Mouse (Mus musculus) hindbrain, postnatal 0 days (tissue): Measurements from ENCODE around the gene Olfml1. TPM values are rescaled to one million over a fixed set of nuclear protein-coding genes. Genes with fewer than 3 reads are reported as not detected.

ENCODE experiments used
- ATAC-seq: fragments of 200-750 bp; cut with Nextera tagmentation; 2 replicates; pipeline ENCODE4 v1.8.0; 2017; ENCODE audit warnings: mild to moderate bottlenecking, moderate TSS enrichment, moderate library complexity
- DNase-seq: peaks from one replicate; pipeline ENCODE4 v3.0.0-alpha.2; 2015; ENCODE audit warnings: low spot score
- H3K27ac ChIP-seq: fragments of 300-500 bp; sonication (generic); 2 replicates; pipeline ENCODE4 v1.5.1; 2014; ENCODE audit warnings: mild to moderate bottlenecking
- H3K27me3 ChIP-seq: fragments of 300-500 bp; sonication (generic); 2 replicates; pipeline ENCODE4 v1.6.1; 2014; ENCODE audit warnings: low read length, mixed read lengths; ENCODE audit not compliant: insufficient read depth
- H3K36me3 ChIP-seq: fragments of 300-500 bp; sonication (generic); 2 replicates; pipeline ENCODE4 v1.6.1; 2014; ENCODE audit warnings: low read length, mixed read lengths; ENCODE audit not compliant: insufficient read depth
- H3K4me1 ChIP-seq: fragments of 300-500 bp; sonication (generic); 2 replicates; pipeline ENCODE4 v1.6.1; 2014; ENCODE audit warnings: antibody characterized with exemption, low read length, mixed read lengths; ENCODE audit not compliant: insufficient read depth
- H3K4me2 ChIP-seq: fragments of 300-500 bp; sonication (generic); 2 replicates; pipeline ENCODE4 v1.6.1; 2014; ENCODE audit warnings: low read depth, mild to moderate bottlenecking, low read length, moderate library complexity, mixed read lengths
- H3K4me3 ChIP-seq: fragments of 300-500 bp; sonication (generic); 2 replicates; pipeline ENCODE4 v1.5.1; 2014; ENCODE audit warnings: low read length
- H3K9ac ChIP-seq: fragments of 300-500 bp; sonication (generic); replicated peaks from 2 replicates; pipeline ENCODE4 v1.6.1; 2014; ENCODE audit warnings: mild to moderate bottlenecking, low read length, moderate library complexity, mixed read lengths
- H3K9me3 ChIP-seq: fragments of 300-500 bp; sonication (generic); 2 replicates; pipeline ENCODE4 v1.6.1; 2016; ENCODE audit warnings: low read length, mixed read lengths
- CTCF ChIP-seq: IDR thresholded peaks from 2 replicates; pipeline ENCODE4 v1.5.1; 2016; ENCODE audit warnings: antibody characterized with exemption, control low read depth, low read depth
- WGBS: fragments of 180-500 bp; shearing (Covaris S2); extraction: QIAGEN DNeasy Blood & Tissue Kit; methylation state at CpG from one replicate; pipeline ENCODE4 v1.1.7; 2014; 5-methylcytosine and 5-hydroxymethylcytosine counted together
- polyA plus RNA-seq: library from polyadenylated mRNA; unstranded; fragments of >200 nt; fragmentation: Nextera tagmentation; extraction: Ambion mirVana; gene quantifications from 2 replicates; pipeline ENCODE4 v1.2.1, GENCODE M21; 2015
- total RNA-seq: library from RNA; depleted of rRNA; stranded (reverse); fragments of >200 nt; gene quantifications from 2 replicates; pipeline ENCODE4 v1.2.3, GENCODE M21; 2014

The Olfml1 gene
- total and polyA plus RNA-seq, 2 experiments from 2014 or later, result 5.5 to 6.0 TPM

GRCm38 (mm10) chr7:107594325-107594856, 27.1 kb downstream of the Olfml1 start:
- Histone ChIP-seq H3K4me3 (peak overlapping the region; percentile 59), H3K9ac (peak overlapping the region; percentile 49), H3K27ac (no peak overlapping the region), H3K36me3 (no peaks in the 10 kb centered on the region), H3K9me3 (no peaks in the 10 kb centered on the region), H3K4me1 (peaks cover 8% of the 10 kb centered on the region; the same call in 1 of the 2 replicates), H3K27me3 (no peaks in the 10 kb centered on the region), H3K4me2 (peak overlapping the region; percentile 96)
- peak; percentile 74 for TF ChIP-seq CTCF
- WGBS, result 2% methylated on average over 16 of the region's 16 CpGs
- ATAC-seq, result peak; percentile 65
- DNase-seq, result peak; percentile 67

GRCm38 (mm10) chr7:107594857-107595402, 27.7 kb downstream of the Olfml1 start, which contains the start of gene Ppfibp2:
TSS of gene Ppfibp2 (plus strand) at chr7:107595207.
- ATAC-seq, result peak; percentile 92
- Histone ChIP-seq H3K27me3 (no peaks in the 10 kb centered on the region), H3K4me3 (peak within 1 kb of the TSS; percentile 59), H3K9me3 (no peaks in the 10 kb centered on the region), H3K27ac (no peak within 1 kb of the TSS), H3K9ac (peak within 1 kb of the TSS; percentile 49), H3K4me1 (peaks cover 8% of the 10 kb centered on the region; the same call in 1 of the 2 replicates), H3K36me3 (no peaks in the 10 kb centered on the region), H3K4me2 (peak within 1 kb of the TSS; percentile 96)
- WGBS, result 1% methylated on average over 18 of the region's 24 CpGs
- peak; percentile 76 for DNase-seq
- TF ChIP-seq CTCF, result no peak

DNA sequence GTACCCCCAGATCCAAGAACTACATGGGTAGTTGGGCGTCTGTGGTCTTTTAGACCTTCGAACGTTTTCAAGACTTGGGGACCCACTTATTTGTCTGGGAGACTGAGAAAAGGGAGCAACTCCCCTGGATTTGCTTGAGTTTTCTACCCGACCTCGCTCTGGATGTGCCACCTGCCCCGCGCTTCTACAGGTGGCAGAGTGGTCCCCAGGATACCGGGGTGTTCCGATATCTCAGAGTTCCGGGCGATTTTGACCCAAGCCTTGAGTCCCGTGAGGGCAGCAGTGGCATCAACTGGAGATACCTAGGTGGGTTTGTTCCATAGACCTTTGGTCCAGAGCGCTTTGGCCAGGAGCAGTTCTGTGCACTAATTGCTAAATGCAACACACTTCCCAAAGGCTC, 28.2 kb downstream of the Olfml1 start:
- no peak for TF ChIP-seq CTCF
- Histone ChIP-seq H3K9ac (peak overlapping the region; percentile 49), H3K4me3 (peak overlapping the region; percentile 59), H3K27me3 (no peaks in the 10 kb centered on the region), H3K36me3 (no peaks in the 10 kb centered on the region), H3K4me1 (peaks cover 8% of the 10 kb centered on the region; the same call in 1 of the 2 replicates), H3K27ac (no peak overlapping the region), H3K9me3 (no peaks in the 10 kb centered on the region), H3K4me2 (peak overlapping the region; percentile 96)
- WGBS, result 12% methylated on average over 13 of the region's 13 CpGs
- DNase-seq, result no peak
- no peak for ATAC-seq

DNA sequence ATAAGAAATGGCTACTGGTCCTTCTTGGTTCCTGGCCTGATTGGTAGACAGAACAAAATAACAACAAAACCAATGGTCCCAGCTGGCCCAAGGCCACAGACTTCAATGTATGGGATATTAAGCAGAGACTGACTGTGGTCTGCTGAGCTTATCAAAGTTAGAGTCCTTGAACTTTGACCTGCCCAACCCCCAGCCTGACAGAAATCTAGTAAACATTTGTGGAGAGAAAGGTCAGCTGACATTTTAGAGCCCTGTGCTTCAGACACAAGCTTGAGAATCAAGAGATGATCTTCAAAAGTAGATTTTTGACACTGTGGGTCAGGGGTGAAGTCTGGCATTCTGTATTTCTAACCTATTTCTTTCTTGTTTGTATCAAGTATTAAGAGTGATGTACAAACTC, 29.5 kb downstream of the Olfml1 start:
- Histone ChIP-seq H3K9me3 (no peaks in the 10 kb centered on the region), H3K4me2 (no peak overlapping the region), H3K27me3 (no peaks in the 10 kb centered on the region), H3K27ac (no peak overlapping the region), H3K9ac (no peak overlapping the region), H3K4me3 (no peak overlapping the region), H3K4me1 (peaks cover 8% of the 10 kb centered on the region; the same call in 1 of the 2 replicates), H3K36me3 (no peaks in the 10 kb centered on the region)
- DNase-seq (no peak), ATAC-seq (no peak)
- TF ChIP-seq CTCF, result no peak

DNA sequence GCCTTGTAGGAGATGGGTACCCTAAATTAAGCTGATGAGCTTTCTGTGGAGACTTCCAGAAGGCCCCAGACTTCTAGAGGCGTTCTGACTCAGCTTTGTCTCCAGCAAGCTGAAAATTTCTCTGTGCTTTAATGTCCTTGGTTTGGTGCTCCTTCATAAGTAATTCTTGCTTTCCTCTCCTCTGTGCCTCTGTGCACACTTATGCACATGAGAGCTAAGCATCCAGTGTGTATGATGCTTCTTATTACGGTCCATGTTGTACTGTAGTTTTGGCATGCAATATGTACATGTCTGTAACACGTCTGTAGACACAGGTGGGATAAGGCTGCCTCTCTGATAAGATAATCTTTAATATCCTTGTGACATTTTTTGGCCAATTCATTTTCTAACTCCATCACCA, 30.7 kb downstream of the Olfml1 start:
- no peak overlapping the region for H3K9ac ChIP-seq
- H3K27ac ChIP-seq, result no peak overlapping the region
- 0 out of 2 replicates have a peak, but pooled peaks cover 2% of the 10 kb centered on the region for H3K4me1 ChIP-seq
- ATAC-seq, result no peak
- no peaks in the 10 kb centered on the region for H3K36me3 ChIP-seq
- no peak overlapping the region for H3K4me3 ChIP-seq
- H3K9me3 ChIP-seq, result no peaks in the 10 kb centered on the region
- WGBS, result 85% methylated on average over 3 of the region's 3 CpGs
- H3K27me3 ChIP-seq, result no peaks in the 10 kb centered on the region
- H3K4me2 ChIP-seq, result no peak overlapping the region
- no peak for TF ChIP-seq CTCF
- no peak for DNase-seq

DNA sequence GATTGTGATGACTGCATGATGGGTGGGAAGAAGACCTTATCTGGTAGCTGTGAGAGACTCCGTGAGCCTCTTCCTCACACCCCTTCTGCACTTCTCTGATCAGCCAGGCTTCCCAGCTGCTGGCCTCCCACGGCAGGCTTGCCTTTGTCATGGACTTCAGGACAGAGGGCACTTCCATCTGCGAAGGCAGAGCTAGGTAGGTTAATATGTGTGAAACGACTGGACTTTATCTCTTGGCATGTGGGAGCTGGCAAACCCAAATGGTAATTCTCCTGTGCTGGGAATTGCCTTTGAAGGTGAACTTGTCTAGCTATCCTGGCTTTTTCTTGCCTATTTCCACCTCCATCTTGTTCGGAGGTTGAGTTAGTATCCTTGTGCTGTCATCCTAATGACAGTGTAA, 33.4 kb downstream of the Olfml1 start:
- H3K27ac ChIP-seq, result no peak overlapping the region
- no peaks in the 10 kb centered on the region for H3K36me3 ChIP-seq
- 74% methylated on average over 5 of the region's 5 CpGs for WGBS
- H3K27me3 ChIP-seq, result no peaks in the 10 kb centered on the region
- TF ChIP-seq CTCF, result no peak
- no peak for ATAC-seq
- H3K4me1 ChIP-seq, result no peaks in the 10 kb centered on the region
- no peak overlapping the region for H3K9ac ChIP-seq
- no peak overlapping the region for H3K4me2 ChIP-seq
- H3K9me3 ChIP-seq, result no peaks in the 10 kb centered on the region
- no peak for DNase-seq
- H3K4me3 ChIP-seq, result no peak overlapping the region

- no peaks in the 10 kb centered on the region for H3K27me3 ChIP-seq
- no peak overlapping the region for H3K4me2 ChIP-seq
- ATAC-seq (no peak), DNase-seq (no peak)
- no peaks in the 10 kb centered on the region for H3K36me3 ChIP-seq
- H3K9me3 ChIP-seq, result no peaks in the 10 kb centered on the region
- no peak overlapping the region for H3K4me3 ChIP-seq
- 70% methylated on average over 4 of the region's 4 CpGs for WGBS
- H3K9ac ChIP-seq, result no peak overlapping the region
- no peak overlapping the region for H3K27ac ChIP-seq
- no peak for TF ChIP-seq CTCF
- no peaks in the 10 kb centered on the region for H3K4me1 ChIP-seq
Observed at GRCm38 (mm10) chr7:107602505-107602904, 35.3 kb downstream of the Olfml1 start.
